Mouse (Mus musculus): ENCODE data around the gene Cd300ld5. TPM values are rescaled to one million over a fixed set of nuclear protein-coding genes. Genes with fewer than 3 reads are reported as not detected.

Cd300ld5 gene
- total and polyA plus RNA-seq, 2 experiments from 2014 or later: not detected

- peak; percentile 83 for TF ChIP-seq CTCF (IDR thresholded peaks at IDR 0.05; ENCODE audit: low read depth)
These were observed 43.3 kb upstream of the Cd300ld5 start for GRCm38 (mm10) chr11:115080886-115081285.

DNA sequence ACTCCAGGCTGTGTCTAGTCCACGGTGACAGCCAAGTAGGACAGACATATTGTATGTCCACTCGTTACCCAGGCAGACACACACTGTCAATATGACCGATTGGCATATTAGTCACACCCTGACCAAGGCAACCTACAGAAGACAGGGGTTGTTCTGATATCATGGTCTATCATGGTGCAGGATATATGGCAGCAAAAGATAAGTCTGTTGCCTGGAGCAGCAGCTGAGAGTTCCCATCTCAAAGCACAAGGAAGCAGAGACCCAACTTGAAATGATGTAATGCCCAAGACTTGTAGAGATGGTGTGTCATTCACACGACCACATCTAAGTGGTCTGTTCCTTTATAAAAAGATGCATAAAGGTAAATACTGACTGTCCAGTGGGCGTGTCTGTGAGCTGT lies 41.1 kb upstream of the Cd300ld5 start:
- Histone ChIP-seq H3K27me3 (ENCODE audit: insufficient read depth, low read length) (no peaks in the 10 kb centered on the region; the same call in 1 of the 2 replicates), H3K9ac (no peak overlapping the region), H3K27ac (ENCODE audit: low read depth, low read length) (no peak overlapping the region), H3K36me3 (ENCODE audit: insufficient read depth) (no peaks in the 10 kb centered on the region), H3K9me3 (ENCODE audit: low read length) (no peaks in the 10 kb centered on the region), H3K4me2 (ENCODE audit: low read depth) (no peak overlapping the region), H3K4me3 (ENCODE audit: low read depth, low read length) (no peak overlapping the region), H3K4me1 (ENCODE audit: insufficient read depth) (no peaks in the 10 kb centered on the region)
- 85% methylated on average over 5 of the region's 5 CpGs for WGBS
- TF ChIP-seq CTCF (IDR thresholded peaks at IDR 0.05; ENCODE audit: low read depth): no peak
- ATAC-seq (no peak), DNase-seq (no peak)

More at GRCm38 (mm10) chr11:115080886-115081285, 43.3 kb upstream of the Cd300ld5 start:
- Histone ChIP-seq H3K27me3 (ENCODE audit: insufficient read depth, low read length) (no peaks in the 10 kb centered on the region; the same call in 1 of the 2 replicates), H3K4me3 (ENCODE audit: low read depth, low read length) (no peak overlapping the region), H3K36me3 (ENCODE audit: insufficient read depth) (no peaks in the 10 kb centered on the region), H3K9ac (no peak overlapping the region), H3K4me1 (ENCODE audit: insufficient read depth) (no peaks in the 10 kb centered on the region), H3K9me3 (ENCODE audit: low read length) (no peaks in the 10 kb centered on the region), H3K4me2 (ENCODE audit: low read depth) (no peak overlapping the region), H3K27ac (ENCODE audit: low read depth, low read length) (no peak overlapping the region)
- ATAC-seq (no peak), DNase-seq (peak; percentile 81)
- WGBS: 37% methylated on average over 13 of the region's 13 CpGs

GRCm38 (mm10) chr11:115077436-115077835 lies 39.9 kb upstream of the Cd300ld5 start:
- 100% methylated on average over 1 of the region's 1 CpGs for WGBS

GRCm38 (mm10) chr11:115075859-115076258 lies 38.3 kb upstream of the Cd300ld5 start:
- 81% methylated on average over 5 of the region's 5 CpGs for WGBS
- H3K27ac ChIP-seq (ENCODE audit: low read depth, low read length): no peak overlapping the region
- no peak overlapping the region for H3K9ac ChIP-seq
- no peaks in the 10 kb centered on the region for H3K9me3 ChIP-seq (ENCODE audit: low read length)
- H3K27me3 ChIP-seq (ENCODE audit: insufficient read depth, low read length): no peaks in the 10 kb centered on the region
- ATAC-seq (no peak), DNase-seq (no peak)
- no peak overlapping the region for H3K4me3 ChIP-seq (ENCODE audit: low read depth, low read length)
- H3K4me2 ChIP-seq (ENCODE audit: low read depth): no peak overlapping the region
- H3K36me3 ChIP-seq (ENCODE audit: insufficient read depth): no peaks in the 10 kb centered on the region
- TF ChIP-seq CTCF (IDR thresholded peaks at IDR 0.05; ENCODE audit: low read depth): no peak
- H3K4me1 ChIP-seq (ENCODE audit: insufficient read depth): no peaks in the 10 kb centered on the region

More at GRCm38 (mm10) chr11:115077436-115077835, 39.9 kb upstream of the Cd300ld5 start:
- H3K9me3 ChIP-seq (ENCODE audit: low read length): no peaks in the 10 kb centered on the region
- ATAC-seq (no peak), DNase-seq (no peak)
- no peak overlapping the region for H3K9ac ChIP-seq
- H3K4me2 ChIP-seq (ENCODE audit: low read depth): no peak overlapping the region
- H3K27ac ChIP-seq (ENCODE audit: low read depth, low read length): no peak overlapping the region
- H3K4me3 ChIP-seq (ENCODE audit: low read depth, low read length): no peak overlapping the region
- H3K4me1 ChIP-seq (ENCODE audit: insufficient read depth): no peaks in the 10 kb centered on the region
- no peak for TF ChIP-seq CTCF (IDR thresholded peaks at IDR 0.05; ENCODE audit: low read depth)
- H3K36me3 ChIP-seq (ENCODE audit: insufficient read depth): no peaks in the 10 kb centered on the region
- no peaks in the 10 kb centered on the region; the same call in 1 of the 2 replicates for H3K27me3 ChIP-seq (ENCODE audit: insufficient read depth, low read length)

GRCm38 (mm10) chr11:115075407-115075806 lies 37.8 kb upstream of the Cd300ld5 start:
- H3K36me3 ChIP-seq (ENCODE audit: insufficient read depth): no peaks in the 10 kb centered on the region
- H3K9ac ChIP-seq: no peak overlapping the region
- no peaks in the 10 kb centered on the region for H3K27me3 ChIP-seq (ENCODE audit: insufficient read depth, low read length)
- WGBS: 81% methylated on average over 7 of the region's 7 CpGs
- H3K27ac ChIP-seq (ENCODE audit: low read depth, low read length): no peak overlapping the region
- H3K4me3 ChIP-seq (ENCODE audit: low read depth, low read length): no peak overlapping the region
- ATAC-seq (no peak), DNase-seq (no peak)
- H3K9me3 ChIP-seq (ENCODE audit: low read length): no peaks in the 10 kb centered on the region
- H3K4me2 ChIP-seq (ENCODE audit: low read depth): no peak overlapping the region
- H3K4me1 ChIP-seq (ENCODE audit: insufficient read depth): no peaks in the 10 kb centered on the region
- no peak for TF ChIP-seq CTCF (IDR thresholded peaks at IDR 0.05; ENCODE audit: low read depth)

- no peaks in the 10 kb centered on the region for H3K36me3 ChIP-seq (ENCODE audit: insufficient read depth)
- H3K9ac ChIP-seq: no peak overlapping the region
- no peak overlapping the region for H3K4me2 ChIP-seq (ENCODE audit: low read depth)
- no peaks in the 10 kb centered on the region for H3K27me3 ChIP-seq (ENCODE audit: insufficient read depth, low read length)
- WGBS: 58% methylated on average over 5 of the region's 5 CpGs
- ATAC-seq (no peak), DNase-seq (no peak)
- H3K27ac ChIP-seq (ENCODE audit: low read depth, low read length): no peak overlapping the region
- H3K9me3 ChIP-seq (ENCODE audit: low read length): no peaks in the 10 kb centered on the region
- H3K4me1 ChIP-seq (ENCODE audit: insufficient read depth): no peaks in the 10 kb centered on the region
- no peak for TF ChIP-seq CTCF (IDR thresholded peaks at IDR 0.05; ENCODE audit: low read depth)
- H3K4me3 ChIP-seq (ENCODE audit: low read depth, low read length): no peak overlapping the region
These were observed 35.4 kb upstream of the Cd300ld5 start for GRCm38 (mm10) chr11:115073002-115073401.

GRCm38 (mm10) chr11:115071631-115072294 lies 34.2 kb upstream of the Cd300ld5 start:
- H3K4me2 ChIP-seq (ENCODE audit: low read depth): peak overlapping the region; percentile 23; the same call in 1 of the 2 replicates
- no peaks in the 10 kb centered on the region for H3K4me1 ChIP-seq (ENCODE audit: insufficient read depth)
- no peak overlapping the region for H3K9ac ChIP-seq
- no peak overlapping the region for H3K27ac ChIP-seq (ENCODE audit: low read depth, low read length)
- ATAC-seq (peak; percentile 43; the same call in 1 of the 2 replicates), DNase-seq (peak; percentile 29)
- no peaks in the 10 kb centered on the region for H3K36me3 ChIP-seq (ENCODE audit: insufficient read depth)
- WGBS: 25% methylated on average over 14 of the region's 14 CpGs
- no peaks in the 10 kb centered on the region for H3K27me3 ChIP-seq (ENCODE audit: insufficient read depth, low read length)
- H3K9me3 ChIP-seq (ENCODE audit: low read length): no peaks in the 10 kb centered on the region
- no peak for TF ChIP-seq CTCF (IDR thresholded peaks at IDR 0.05; ENCODE audit: low read depth)
- no peak overlapping the region for H3K4me3 ChIP-seq (ENCODE audit: low read depth, low read length)

Measured in forebrain, postnatal 0 days (tissue).